Mouse (Mus musculus) MEL-GATA-1-ER (cell line): ENCODE data around the gene Rabif.

Source experiments
- DNase-seq: peaks from one replicate; pipeline ENCODE4 v3.0.0-alpha.2; 2012; ENCODE audit warnings: low read depth; ENCODE audit errors: extremely low read depth

The Rabif gene

GRCm38 (mm10) chr1:134552396-134552795 lies 57.9 kb downstream of the Rabif start:
- no peak for DNase-seq

- DNase-seq: no peak
These were observed 60.9 kb downstream of the Rabif start for GRCm38 (mm10) chr1:134555240-134555870.

- no peak for DNase-seq
These were observed 61.6 kb downstream of the Rabif start for GRCm38 (mm10) chr1:134555871-134556670.

- DNase-seq: peak; percentile 90
These were observed 62.3 kb downstream of the Rabif start for GRCm38 (mm10) chr1:134556671-134557218.
